8 mouse cellular contexts compared by ENCODE assay signal in the genomic region with DNA sequence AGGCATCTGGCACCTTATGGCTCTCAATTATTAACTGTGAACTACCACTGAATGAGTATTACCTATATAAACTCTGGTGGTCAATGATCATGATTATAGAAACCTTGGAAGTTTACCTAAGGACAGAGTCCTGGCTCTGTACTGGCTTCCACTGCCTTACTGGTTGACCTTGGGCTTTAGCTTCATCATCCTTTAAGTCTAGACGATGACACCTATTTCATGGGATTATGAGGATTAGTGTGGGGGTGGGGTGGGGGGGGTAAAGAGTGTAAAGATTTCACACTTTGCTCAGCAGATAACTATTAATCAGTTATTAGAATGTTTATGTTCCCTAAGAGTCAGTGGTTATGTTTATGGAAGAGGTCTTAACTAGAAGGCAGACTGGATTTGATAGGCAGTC. TPM values are rescaled to one million over a fixed set of nuclear protein-coding genes. Genes with fewer than 3 reads are reported as not detected.
DNase-seq lines count a peak whose midpoint lies in the region; ATAC-seq and TF ChIP-seq lines count a peak whose summit lies in the region.

No protein-coding gene starts in this region.

- no peak for DNase-seq in heart, adult 9 months (ENCODE audit: low spot score in 2 of 2)
- DNase-seq in ES-E14 (ENCODE audit: low read depth, low spot score), result no peak
- DNase-seq in frontal cortex, postnatal 14 days (ENCODE audit: low spot score in 2 of 2), result no peak
- DNase-seq in thymus, postnatal 14 days, result no peak
- no peak for DNase-seq in adrenal gland, adult (ENCODE audit: inconsistent age in 2 of 2, low spot score in 1 of 2)

- H3K4me2 ChIP-seq in heart, embryonic 12.5 days, result peak overlapping the region; percentile 88
- H3K4me2 ChIP-seq in heart, embryonic 16.5 days (ENCODE audit: low read depth, low read length), result peak overlapping the region; percentile 68
- H3K4me2 ChIP-seq in liver, embryonic 16.5 days (ENCODE audit: low read depth, low read length), result peak overlapping the region; percentile 84

- H3K27me3 ChIP-seq in heart, embryonic 12.5 days (replicated peaks), result no peaks in the 10 kb centered on the region
- no peaks in the 10 kb centered on the region for H3K27me3 ChIP-seq in heart, embryonic 16.5 days (ENCODE audit: control insufficient read depth, insufficient read depth, low read length)
- H3K27me3 ChIP-seq in liver, embryonic 16.5 days (ENCODE audit: control insufficient read depth, insufficient read depth, low read depth, low read length), result no peaks in the 10 kb centered on the region

- ATAC-seq in heart, embryonic 12.5 days (ENCODE audit: insufficient number of reproducible peaks, low FRiP score), result no peak
- ATAC-seq in heart, embryonic 16.5 days (replicated peaks; ENCODE audit: extremely low read depth, insufficient read depth, low FRiP score), result no peak
- no peak for ATAC-seq in liver, embryonic 16.5 days (ENCODE audit: low read depth)

- peaks cover 10% of the 10 kb centered on the region for H3K4me1 ChIP-seq in heart, embryonic 12.5 days (replicated peaks)
- H3K4me1 ChIP-seq in ES-E14 (ENCODE audit: control insufficient read depth in 2 of 2, insufficient read depth in 2 of 2, low read length in 2 of 2, poor library complexity in 1 of 2), result 0 out of 4 replicates have a peak, but pooled peaks cover 0 to 2% of the 10 kb centered on the region in 2 experiments
- peaks cover 11% of the 10 kb centered on the region for H3K4me1 ChIP-seq in heart, embryonic 16.5 days (ENCODE audit: control insufficient read depth, insufficient read depth, low read length)
- H3K4me1 ChIP-seq in liver, embryonic 16.5 days (ENCODE audit: control insufficient read depth, low read depth, low read length), result peaks cover 11% of the 10 kb centered on the region

- H3K9ac ChIP-seq in heart, embryonic 12.5 days, result peak overlapping the region; percentile 96
- H3K9ac ChIP-seq in ES-E14 (ENCODE audit: insufficient read depth, low read depth, low read length, poor library complexity, severe bottlenecking), result no peak overlapping the region; the same call in 1 of the 2 replicates
- H3K9ac ChIP-seq in heart, embryonic 16.5 days (ENCODE audit: low read length), result peak overlapping the region; percentile 91
- peak overlapping the region; percentile 85 for H3K9ac ChIP-seq in liver, embryonic 16.5 days (ENCODE audit: low read depth, low read length)

- peaks cover 11% of the 10 kb centered on the region for H3K36me3 ChIP-seq in heart, embryonic 12.5 days
- peaks cover 12% of the 10 kb centered on the region for H3K36me3 ChIP-seq in ES-E14 (ENCODE audit: control insufficient read depth, insufficient read depth, low read length, poor library complexity, severe bottlenecking)
- peaks cover 9% of the 10 kb centered on the region for H3K36me3 ChIP-seq in heart, embryonic 16.5 days (ENCODE audit: control insufficient read depth, insufficient read depth)
- H3K36me3 ChIP-seq in liver, embryonic 16.5 days (ENCODE audit: control insufficient read depth, insufficient read depth), result peaks cover 11% of the 10 kb centered on the region

- H3K9me3 ChIP-seq in heart, embryonic 12.5 days (replicated peaks), result no peaks in the 10 kb centered on the region
- H3K9me3 ChIP-seq in ES-E14 (ENCODE audit: control insufficient read depth, insufficient read depth, low read depth, low read length), result no peaks in the 10 kb centered on the region
- H3K9me3 ChIP-seq in heart, embryonic 16.5 days (replicated peaks; ENCODE audit: control insufficient read depth, low read length), result no peaks in the 10 kb centered on the region
- no peaks in the 10 kb centered on the region for H3K9me3 ChIP-seq in liver, embryonic 16.5 days (replicated peaks; ENCODE audit: control insufficient read depth, low read length)

- H3K27ac ChIP-seq in heart, embryonic 12.5 days (ENCODE audit: poor library complexity, severe bottlenecking), result peak overlapping the region; percentile 95
- no peak overlapping the region for H3K27ac ChIP-seq in ES-E14 (ENCODE audit: insufficient read depth, low read depth, low read length, poor library complexity, severe bottlenecking)
- peak overlapping the region; percentile 83 for H3K27ac ChIP-seq in heart, embryonic 16.5 days (ENCODE audit: low read length)
- peak overlapping the region; percentile 91 for H3K27ac ChIP-seq in liver, embryonic 16.5 days (ENCODE audit: low read length)

- WGBS in heart, embryonic 12.5 days, result 46% methylated on average over 1 of the region's 1 CpGs
- 39% methylated on average over 1 of the region's 1 CpGs for WGBS in heart, embryonic 16.5 days
- 46% methylated on average over 1 of the region's 1 CpGs for WGBS in liver, embryonic 16.5 days (ENCODE audit: insufficient replicate concordance)

- peak overlapping the region; percentile 96 for H3K4me3 ChIP-seq in heart, embryonic 12.5 days
- peak overlapping the region; percentile 73 to 90 for H3K4me3 ChIP-seq in ES-E14 (ENCODE audit: insufficient read depth in 1 of 2, low read depth in 1 of 2, low read length in 2 of 2, poor library complexity in 1 of 2, severe bottlenecking in 1 of 2)
- H3K4me3 ChIP-seq in heart, embryonic 16.5 days (ENCODE audit: low read length), result peak overlapping the region; percentile 83
- peak overlapping the region; percentile 95 for H3K4me3 ChIP-seq in liver, embryonic 16.5 days (ENCODE audit: low read depth, low read length)

- in situ Hi-C loops in ES-E14 (cut with MboI; ENCODE audit: low sequenced_read_pairs in 2 of 2, unreplicated experiment in 2 of 2), result no loop called here

TF ChIP-seq in ES-E14, 5 proteins besides CTCF, POLR2A, EP300 and RAD21:
- TF ChIP-seq HCFC1 (IDR thresholded peaks at IDR 0.05; ENCODE audit: borderline replicate concordance, insufficient read depth, low read length) (no peak), MAFK (IDR thresholded peaks at IDR 0.05; ENCODE audit: insufficient read depth, low read depth, low read length) (no peak), ZC3H11A (IDR thresholded peaks at IDR 0.05; ENCODE audit: borderline replicate concordance, low read depth, low read length) (no peak), CHD2 (IDR thresholded peaks at IDR 0.05; ENCODE audit: low read depth, low read length) (no peak), ZNF384 (IDR thresholded peaks at IDR 0.05; ENCODE audit: low read depth, low read length) (no peak)
TF ChIP-seq in ES-E14: peak in this region for 0.

RNA-seq across cellular contexts. Expression of a gene that starts 0.5 kb away (rescaled TPM):
- polyA plus RNA-seq in heart, embryonic 12.5 days (2016; fragmentation: Nextera tagmentation; extraction: Ambion mirVana), result 240 and 247 TPM in 2 replicates
- total RNA-seq in ES-E14 (2012; rRNA removed), result 329 and 382 TPM in 2 replicates
- polyA plus RNA-seq in heart, embryonic 16.5 days (2015; fragmentation: Nextera tagmentation; extraction: Ambion mirVana), result 199 and 221 TPM in 2 replicates
- polyA plus RNA-seq in liver, embryonic 16.5 days (2015; fragmentation: Nextera tagmentation; extraction: Ambion mirVana), result 103 and 111 TPM in 2 replicates

RNA-seq across cellular contexts. Expression of a gene that starts 7.6 kb away (rescaled TPM):
- 295 and 316 TPM in 2 replicates for polyA plus RNA-seq in heart, embryonic 12.5 days (2016; fragmentation: Nextera tagmentation; extraction: Ambion mirVana)
- total RNA-seq in ES-E14 (2012; rRNA removed), result 83.5 and 106 TPM in 2 replicates
- polyA plus RNA-seq in heart, embryonic 16.5 days (2015; fragmentation: Nextera tagmentation; extraction: Ambion mirVana), result 333 and 350 TPM in 2 replicates
- polyA plus RNA-seq in liver, embryonic 16.5 days (2015; fragmentation: Nextera tagmentation; extraction: Ambion mirVana), result 165 and 171 TPM in 2 replicates

RNA-seq across cellular contexts. Expression of a gene that starts 7.9 kb away (rescaled TPM):
- polyA plus RNA-seq in heart, embryonic 12.5 days (2016; fragmentation: Nextera tagmentation; extraction: Ambion mirVana), result 8.5 and 9.4 TPM in 2 replicates
- 13.8 and 16.3 TPM in 2 replicates for total RNA-seq in ES-E14 (2012; rRNA removed)
- 10.7 and 15.8 TPM in 2 replicates for polyA plus RNA-seq in heart, embryonic 16.5 days (2015; fragmentation: Nextera tagmentation; extraction: Ambion mirVana)
- 6.4 and 8.8 TPM in 2 replicates for polyA plus RNA-seq in liver, embryonic 16.5 days (2015; fragmentation: Nextera tagmentation; extraction: Ambion mirVana)

RNA-seq across cellular contexts. Expression of a gene that starts 17.5 kb away (rescaled TPM):
- polyA plus RNA-seq in heart, embryonic 12.5 days (2016; fragmentation: Nextera tagmentation; extraction: Ambion mirVana), result 1.8 and 2.1 TPM in 2 replicates
- total RNA-seq in ES-E14 (2012; rRNA removed), result 2.7 and 3.7 TPM in 2 replicates
- 1.5 and 2.2 TPM in 2 replicates for polyA plus RNA-seq in heart, embryonic 16.5 days (2015; fragmentation: Nextera tagmentation; extraction: Ambion mirVana)
- 0.81 and 1.4 TPM in 2 replicates for polyA plus RNA-seq in liver, embryonic 16.5 days (2015; fragmentation: Nextera tagmentation; extraction: Ambion mirVana)

RNA-seq across cellular contexts. Expression of a gene that starts 18.0 kb away (rescaled TPM):
- 2.3 and 3.2 TPM in 2 replicates for polyA plus RNA-seq in heart, embryonic 12.5 days (2016; fragmentation: Nextera tagmentation; extraction: Ambion mirVana)
- 6.4 and 18.0 TPM in 2 replicates for total RNA-seq in ES-E14 (2012; rRNA removed)
- polyA plus RNA-seq in heart, embryonic 16.5 days (2015; fragmentation: Nextera tagmentation; extraction: Ambion mirVana), result 1.8 and 1.9 TPM in 2 replicates
- polyA plus RNA-seq in liver, embryonic 16.5 days (2015; fragmentation: Nextera tagmentation; extraction: Ambion mirVana), result 3.1 and 3.8 TPM in 2 replicates
